In genomic region chr8:98381815-98382214, GRCm38 (mm10) we compare ENCODE assay signal across 15 mouse cellular contexts.
DNase-seq lines count a peak whose midpoint lies in the region; ATAC-seq and TF ChIP-seq lines count a peak whose summit lies in the region.
"Had no signal": no experiment of that assay in that cellular context is flagged by ENCODE, and none has a peak within 500 bp of the region (broad histone marks: within the 10 kb centered on the region; RNA-seq: fewer than 3 reads in every experiment).

No protein-coding gene starts in this region.

- DNase-seq in embryo, embryonic 11 days: peak; percentile 1
- no peak for DNase-seq in embryo, embryonic 10 days (ENCODE audit: low spot score)
- DNase-seq in layer of hippocampus, postnatal 14 days (ENCODE audit: low spot score in 2 of 2): peak; percentile 2 to 15
- no peak for DNase-seq in layer of hippocampus, adult 11-12 months (ENCODE audit: low spot score)
- DNase-seq in 416B (ENCODE audit: low read depth) (peak; percentile 7), Patski (ENCODE audit: low read depth, low spot score) (no peak)
- no peak for DNase-seq in gastrocnemius, postnatal 14 days
- DNase-seq in gastrocnemius, postnatal 25 days: no peak
- DNase-seq: gastrocnemius, adult 2 months; heart, postnatal 10 days; kidney, adult 11 months; thymus, postnatal 36 days had no signal

- intact Hi-C loops in gastrocnemius, postnatal 14 days (cut with DNase I; ENCODE audit: low total_unique reads): no loop called here

- no peaks in the 10 kb centered on the region for H3K27me3 ChIP-seq in Patski
- H3K27me3 ChIP-seq: megakaryocyte, embryonic 14.5 days; neural tube, embryonic 13.5 days had no signal

- POLR2A ChIA-PET in Patski (lab: Charles Lee): no interaction called here

- TF ChIP-seq CTCF in Patski (IDR thresholded peaks at IDR 0.05): peak; percentile 8

- in situ Hi-C loops in Patski (cut with MboI; ENCODE audit: low pct_unique_long_range_greater_than_20kb): no loop called here

- CTCF ChIA-PET in Patski (lab: Charles Lee): no interaction called here

- no peak for ATAC-seq in Patski
- ATAC-seq: forebrain, embryonic 16.5 days had no signal

Comparison
In these comparisons a context has a peak if more than half of its experiments do, and no peak if none do; other contexts are left out.
1. DNase-seq: peak in embryo, embryonic 11 days (single experiment), layer of hippocampus, postnatal 14 days (2 of 2) and 416B (single experiment); none in embryo, embryonic 10 days (single experiment), layer of hippocampus, adult 11-12 months (single experiment), Patski (single experiment), gastrocnemius, postnatal 14 days (single experiment) and gastrocnemius, postnatal 25 days (single experiment).